Mouse (Mus musculus) olfactory bulb, adult 2 months (tissue): Measurements from ENCODE around the gene Fam170b. TPM values are rescaled to one million over a fixed set of nuclear protein-coding genes. Genes with fewer than 3 reads are reported as not detected.

Source experiments
- H3K27ac ChIP-seq: fragments of 200-500 bp; 2 replicates; pipeline ENCODE4 v1.5.1; 2012; ENCODE audit warnings: low read depth, low read length; ENCODE audit not compliant: insufficient read depth
- H3K4me1 ChIP-seq: fragments of 200-500 bp; 2 replicates; pipeline ENCODE4 v1.6.1; 2012; ENCODE audit warnings: low read length; ENCODE audit not compliant: control insufficient read depth, insufficient read depth
- H3K4me3 ChIP-seq: fragments of 200-500 bp; 2 replicates; pipeline ENCODE4 v1.5.1; 2012; ENCODE audit warnings: mild to moderate bottlenecking, low read depth, low read length, moderate library complexity; ENCODE audit not compliant: insufficient read depth
- CTCF ChIP-seq: fragments of 200-500 bp; IDR thresholded peaks from 2 replicates; pipeline ENCODE4 v1.5.1; 2012; ENCODE audit warnings: low read depth, mild to moderate bottlenecking, low read length, moderate library complexity; ENCODE audit not compliant: insufficient read depth
- POLR2A ChIP-seq: fragments of 200-500 bp; IDR thresholded peaks from 2 replicates; pipeline ENCODE4 v1.6.1; 2012; ENCODE audit warnings: mild to moderate bottlenecking, low read depth, low read length, moderate library complexity; ENCODE audit not compliant: insufficient read depth
- WGBS: fragments of 180-500 bp; shearing (Covaris S2); methylation state at CpG from one replicate; pipeline ENCODE4 v1.1.7; 2018; 5-methylcytosine and 5-hydroxymethylcytosine counted together
- polyA plus RNA-seq: library from polyadenylated mRNA; stranded (reverse); fragments of >200 nt; gene quantifications from 2 replicates; pipeline ENCODE4 v1.2.4, GENCODE M21; 2012; ENCODE audit warnings: low replicate concordance; ENCODE audit not compliant: missing spikeins, insufficient read depth, insufficient read length

Gene Fam170b
- polyA plus RNA-seq, 1 experiment, result not detected

DNA sequence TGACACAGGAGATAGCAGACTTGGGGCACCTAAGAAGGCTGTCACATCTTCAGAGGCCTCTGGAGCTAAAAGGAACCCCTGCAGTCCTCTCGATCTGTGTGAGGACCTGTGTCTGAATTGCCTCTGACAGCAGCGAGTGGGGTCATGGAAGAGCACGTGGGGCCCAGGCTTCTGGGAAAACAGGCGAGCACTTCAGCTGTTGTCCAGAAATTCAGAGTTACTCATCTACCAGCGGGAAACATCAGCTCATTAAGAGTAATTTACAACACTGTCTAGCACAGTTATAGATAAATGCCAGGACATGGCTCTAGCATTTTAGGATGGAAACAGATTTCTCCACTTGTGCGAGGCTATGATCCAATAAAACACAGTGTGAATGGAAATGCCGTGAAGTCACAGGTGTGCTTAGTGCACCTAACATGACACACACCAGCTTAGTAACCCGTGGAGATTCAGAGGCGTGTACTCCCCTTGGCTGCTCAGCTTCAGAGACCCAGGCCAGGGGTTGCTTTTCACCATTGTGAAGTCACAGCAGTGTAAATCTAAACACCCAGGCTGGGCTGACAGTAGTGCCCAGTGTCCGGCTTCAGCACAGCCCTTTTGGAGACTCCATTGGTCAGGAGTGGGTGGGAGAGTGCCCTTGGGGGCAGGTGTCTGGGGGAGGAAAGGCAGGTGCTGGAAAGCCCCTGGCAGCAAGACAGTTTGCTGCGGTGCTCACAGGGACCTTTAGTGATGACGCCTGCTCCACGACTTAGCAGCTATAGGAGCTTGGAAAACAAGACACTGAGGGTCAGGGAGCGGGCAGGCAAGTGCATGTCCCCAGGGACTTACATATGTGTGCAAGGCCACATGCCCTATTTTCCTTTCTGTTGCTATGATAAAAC, 9.3 kb upstream of the Fam170b start:
- no peak overlapping the region for H3K27ac ChIP-seq
- WGBS, result 75% methylated on average over 14 of the region's 14 CpGs
- no peak overlapping the region for H3K4me3 ChIP-seq
- TF ChIP-seq CTCF (no peak), POLR2A (no peak)
- H3K4me1 ChIP-seq, result peaks cover 13% of the 10 kb centered on the region; the same call in 1 of the 2 replicates

DNA sequence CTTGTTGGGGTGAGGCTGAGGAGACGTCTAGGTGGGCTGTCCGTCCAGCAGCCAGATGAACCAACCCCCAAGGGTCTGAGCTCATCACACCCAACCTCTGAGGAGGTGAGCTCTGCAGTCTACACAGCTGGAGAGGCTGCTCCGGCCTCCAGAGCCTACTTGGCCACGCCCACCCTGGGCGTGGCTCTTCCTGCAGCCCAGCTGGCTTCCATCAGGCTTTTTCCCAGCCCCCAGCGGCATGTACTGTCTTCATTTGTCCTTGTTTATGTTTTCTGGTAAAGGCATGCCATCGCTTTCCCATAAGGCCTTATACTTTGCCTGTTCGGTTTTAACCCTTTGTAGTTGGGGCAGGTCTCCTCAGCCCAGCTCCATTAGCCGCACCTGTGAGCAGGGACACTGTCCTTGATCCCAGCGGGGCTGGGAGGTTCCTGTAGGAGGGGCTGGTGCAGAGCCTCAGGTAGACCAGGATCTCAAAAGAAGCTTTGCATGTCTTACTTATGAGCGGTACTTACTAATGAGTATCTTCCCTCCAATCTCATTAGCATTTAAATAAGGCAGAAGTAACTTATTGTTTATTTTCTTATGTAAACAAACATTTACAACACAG, 8.2 kb upstream of the Fam170b start:
- 22% methylated on average over 11 of the region's 11 CpGs for WGBS
- TF ChIP-seq POLR2A, result no peak
- TF ChIP-seq CTCF, result no peak
- H3K4me3 ChIP-seq, result no peak overlapping the region
- H3K4me1 ChIP-seq, result peaks cover 13% of the 10 kb centered on the region; the same call in 1 of the 2 replicates
- H3K27ac ChIP-seq, result no peak overlapping the region

DNA sequence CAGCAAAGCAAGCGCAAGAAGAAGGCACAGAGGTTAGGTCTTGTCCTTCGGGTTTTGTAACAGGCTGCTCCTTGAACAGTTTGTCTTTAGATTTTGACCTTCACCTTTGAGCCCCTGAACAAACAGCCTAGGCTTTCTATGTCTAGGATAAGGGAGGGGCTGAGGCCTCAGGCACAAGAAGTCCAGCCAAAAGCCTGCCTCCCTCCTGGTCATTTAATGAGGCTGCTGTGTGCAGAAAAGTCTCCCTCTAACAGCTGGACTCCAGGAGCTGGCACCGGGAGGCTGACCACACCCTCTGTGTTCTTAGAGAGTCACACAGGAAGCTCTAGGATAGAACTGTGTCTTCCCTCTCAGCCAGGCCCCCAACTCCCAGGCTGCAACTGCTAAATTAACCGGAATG, 6.6 kb upstream of the Fam170b start:
- H3K4me1 ChIP-seq, result peaks cover 13% of the 10 kb centered on the region; the same call in 1 of the 2 replicates
- TF ChIP-seq CTCF, result no peak
- no peak for TF ChIP-seq POLR2A
- 76% methylated on average over 4 of the region's 4 CpGs for WGBS
- no peak overlapping the region for H3K4me3 ChIP-seq
- H3K27ac ChIP-seq, result no peak overlapping the region

DNA sequence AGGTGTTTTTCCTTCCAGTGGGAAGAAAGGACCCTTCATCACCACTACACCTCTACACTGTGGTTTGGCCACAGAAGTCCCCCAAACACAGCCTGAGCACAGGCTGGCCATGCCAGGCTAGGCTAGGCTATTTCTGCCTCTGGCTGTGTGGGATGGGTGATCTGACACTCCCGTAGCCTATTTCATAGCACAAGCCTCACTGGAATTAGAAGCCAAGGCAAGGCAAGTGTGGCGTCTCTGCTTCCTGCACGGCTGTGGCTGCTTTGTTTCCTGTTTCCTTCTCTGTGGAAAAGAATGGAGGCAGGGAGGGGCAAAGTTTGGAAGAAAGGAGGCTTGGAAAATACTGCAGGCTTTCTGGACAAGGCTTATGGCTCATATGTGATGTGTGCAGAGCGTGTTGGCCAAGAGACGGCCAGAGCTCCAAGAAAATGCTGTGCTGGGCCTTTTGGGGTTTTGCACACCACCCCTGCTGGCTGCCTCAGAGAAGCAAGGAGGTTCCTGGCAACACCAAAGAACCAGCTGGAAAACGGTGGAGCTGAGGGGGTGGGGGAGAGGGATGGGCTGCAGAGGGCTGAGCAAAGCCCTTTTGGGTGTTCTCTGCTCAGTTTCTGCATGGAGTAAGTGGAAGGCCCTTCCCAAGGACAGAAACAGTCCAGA, 5.6 kb upstream of the Fam170b start:
- H3K27ac ChIP-seq, result no peak overlapping the region
- peaks cover 13% of the 10 kb centered on the region; the same call in 1 of the 2 replicates for H3K4me1 ChIP-seq
- TF ChIP-seq CTCF (no peak), POLR2A (no peak)
- WGBS, result 51% methylated on average over 6 of the region's 6 CpGs
- H3K4me3 ChIP-seq, result no peak overlapping the region

DNA sequence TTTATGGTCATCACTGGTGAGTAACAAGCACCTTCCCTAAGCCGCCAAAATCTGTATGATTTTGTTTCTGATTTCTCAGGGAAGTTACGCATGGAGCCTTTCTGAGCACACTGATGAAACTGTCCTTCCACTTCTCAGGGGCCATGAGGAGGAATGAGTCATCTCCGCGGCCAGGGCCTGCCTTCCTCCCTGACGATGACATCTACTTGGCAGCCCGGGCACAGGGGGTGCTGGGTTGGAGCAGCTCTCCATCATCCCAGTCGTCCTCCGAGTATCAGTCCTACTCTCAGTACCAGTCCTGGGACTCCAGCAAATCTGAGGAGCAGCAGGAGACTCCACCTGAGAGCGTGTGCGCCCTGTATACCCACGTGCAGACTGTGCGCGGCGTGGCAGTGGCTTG, 1.4 kb downstream of the Fam170b start:
- 90% methylated on average over 14 of the region's 14 CpGs for WGBS
- no peak overlapping the region for H3K4me3 ChIP-seq
- no peaks in the 10 kb centered on the region for H3K4me1 ChIP-seq
- no peak for TF ChIP-seq POLR2A
- H3K27ac ChIP-seq, result no peak overlapping the region

DNA sequence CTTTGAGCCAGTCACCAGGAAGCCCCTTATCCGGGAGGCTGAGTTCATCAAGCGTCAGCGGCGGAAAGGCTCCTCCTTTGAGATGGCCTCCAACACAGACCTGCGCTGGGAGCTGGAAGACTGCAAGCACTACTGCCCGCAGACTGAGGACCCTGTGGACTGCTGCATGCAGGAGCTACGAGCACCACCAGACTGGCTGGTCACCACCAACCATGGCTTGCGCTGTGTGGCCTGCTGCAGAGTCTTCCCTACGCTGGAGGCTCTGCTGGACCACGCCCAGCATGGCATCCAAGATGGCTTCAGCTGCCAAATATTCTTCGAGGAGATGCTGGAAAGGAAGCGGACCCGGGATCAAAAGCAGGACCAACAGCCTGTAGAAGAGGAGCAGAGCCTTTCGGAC, 1.8 kb downstream of the Fam170b start:
- Histone ChIP-seq H3K4me1 (no peaks in the 10 kb centered on the region), H3K4me3 (no peak overlapping the region)
- WGBS, result 84% methylated on average over 14 of the region's 14 CpGs

DNA sequence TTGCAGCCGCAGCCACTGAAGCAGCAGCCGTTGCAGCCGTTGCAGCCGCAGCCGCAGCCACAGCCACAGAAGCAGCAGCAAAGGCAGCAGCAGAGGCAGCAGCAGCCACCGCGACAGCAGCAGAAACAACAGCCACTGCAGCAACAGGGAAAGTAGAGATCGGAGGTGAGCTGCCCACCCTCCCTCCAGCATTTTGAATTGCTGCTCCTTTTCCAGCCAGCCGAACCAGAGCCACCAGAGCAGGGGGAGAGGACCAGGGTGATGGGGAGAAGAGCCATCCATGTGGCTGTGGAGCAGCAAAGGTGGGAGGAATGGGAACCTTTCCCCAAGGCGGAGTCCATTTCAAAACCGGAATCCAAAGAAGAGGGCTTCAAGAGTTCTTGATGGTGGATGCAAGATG, 2.4 kb downstream of the Fam170b start:
- Histone ChIP-seq H3K4me1 (no peaks in the 10 kb centered on the region), H3K4me3 (no peak overlapping the region), H3K27ac (no peak overlapping the region)
- TF ChIP-seq CTCF (no peak), POLR2A (no peak)
- WGBS, result 92% methylated on average over 11 of the region's 11 CpGs

More for the DNA sequence above, 1.8 kb downstream of the Fam170b start:
- H3K27ac ChIP-seq, result no peak overlapping the region
- no peak for TF ChIP-seq POLR2A
- TF ChIP-seq CTCF, result no peak

DNA sequence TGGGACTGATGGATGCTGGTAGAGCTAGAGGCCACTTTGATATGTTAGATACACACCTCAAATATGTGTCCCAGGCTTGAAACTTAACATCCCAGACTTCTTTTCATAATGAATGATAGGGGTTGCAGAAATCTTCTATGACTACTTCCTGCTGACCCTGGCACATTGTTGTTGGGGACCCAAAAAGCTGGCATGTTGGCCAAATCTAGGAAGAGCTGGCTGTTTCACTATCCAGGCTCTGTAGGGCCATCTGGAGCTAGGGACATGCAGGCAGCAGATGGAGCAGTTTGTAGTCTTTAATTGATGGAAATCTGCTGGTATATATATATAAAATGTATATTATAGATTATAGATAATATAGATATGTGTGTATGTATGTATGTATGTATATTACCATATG, 8.3 kb downstream of the Fam170b start:
- Histone ChIP-seq H3K4me3 (no peak overlapping the region), H3K4me1 (no peaks in the 10 kb centered on the region), H3K27ac (no peak overlapping the region)
- TF ChIP-seq POLR2A (no peak), CTCF (no peak)

DNA sequence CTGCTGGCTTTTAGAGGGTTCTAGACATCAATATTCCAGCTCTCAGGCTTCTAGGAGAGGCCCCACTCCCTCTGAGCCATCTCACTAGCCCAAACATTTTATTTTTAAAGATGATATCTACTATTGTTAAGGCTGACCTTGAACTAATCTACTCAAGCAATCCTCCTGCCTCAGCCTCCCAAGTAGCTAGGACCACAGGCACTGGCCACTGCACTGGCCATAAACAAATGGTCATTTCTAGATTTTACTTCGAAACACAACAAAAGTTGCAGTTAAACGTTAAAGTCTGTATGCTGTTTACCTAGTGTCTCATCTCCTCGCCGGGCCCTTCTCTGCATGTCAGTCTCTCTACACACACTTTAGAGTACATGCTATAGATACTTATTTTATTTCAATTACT, 20.3 kb downstream of the Fam170b start:
- H3K4me3 ChIP-seq, result no peak overlapping the region
- TF ChIP-seq CTCF, result no peak
- TF ChIP-seq POLR2A, result no peak
- H3K4me1 ChIP-seq, result peaks cover 3% of the 10 kb centered on the region; the same call in 1 of the 2 replicates
- 98% methylated on average over 4 of the region's 4 CpGs for WGBS
- no peak overlapping the region for H3K27ac ChIP-seq
